Mouse (Mus musculus): ENCODE results near the gene Gapdhs. TPM values are rescaled to one million over a fixed set of nuclear protein-coding genes. Genes with fewer than 3 reads are reported as not detected.
"Not testable (repeated sequence)": the region's sequence is repeated elsewhere in the genome, so short reads cannot be mapped to it uniquely, and the experiment has no call there.

Gapdhs gene
- not detected in 2 replicates for polyA plus RNA-seq (2016; fragmentation: Nextera tagmentation; extraction: Ambion mirVana)

DNA sequence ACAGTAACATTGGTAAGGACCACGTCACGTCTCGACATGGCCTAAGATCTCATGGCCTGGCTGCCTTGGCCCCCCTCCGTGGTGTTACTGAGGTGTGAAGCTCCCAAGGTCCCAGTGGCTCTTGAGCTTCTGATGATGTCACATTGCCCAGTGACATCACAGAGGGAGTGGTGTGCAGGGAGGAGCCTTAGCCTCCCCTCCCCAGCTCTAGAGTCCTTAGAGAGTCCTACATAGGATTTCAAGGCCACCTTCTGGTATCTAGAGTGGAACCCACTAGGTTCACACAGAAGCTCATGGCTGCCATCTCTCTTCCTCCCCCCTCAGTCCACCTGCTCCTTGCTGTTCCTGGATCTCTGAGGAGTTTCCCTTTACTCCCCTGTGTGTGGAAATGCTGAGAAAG lies at the start of gene Gapdhs:
TSS of gene Gapdhs (minus strand) at position 65 of the 400 bp plus-strand sequence.
- H3K27me3 ChIP-seq (replicated peaks); H3K36me3 ChIP-seq; H3K4me3 ChIP-seq; H3K27ac ChIP-seq; H3K4me2 ChIP-seq; H3K4me1 ChIP-seq; H3K9me3 ChIP-seq (replicated peaks); H3K9ac ChIP-seq: not testable (repeated sequence)
- WGBS (ENCODE audit: insufficient replicate concordance): 70% methylated on average over 1 of the region's 4 CpGs
- peak; percentile 36; the same call in 1 of the 2 replicates for ATAC-seq

DNA sequence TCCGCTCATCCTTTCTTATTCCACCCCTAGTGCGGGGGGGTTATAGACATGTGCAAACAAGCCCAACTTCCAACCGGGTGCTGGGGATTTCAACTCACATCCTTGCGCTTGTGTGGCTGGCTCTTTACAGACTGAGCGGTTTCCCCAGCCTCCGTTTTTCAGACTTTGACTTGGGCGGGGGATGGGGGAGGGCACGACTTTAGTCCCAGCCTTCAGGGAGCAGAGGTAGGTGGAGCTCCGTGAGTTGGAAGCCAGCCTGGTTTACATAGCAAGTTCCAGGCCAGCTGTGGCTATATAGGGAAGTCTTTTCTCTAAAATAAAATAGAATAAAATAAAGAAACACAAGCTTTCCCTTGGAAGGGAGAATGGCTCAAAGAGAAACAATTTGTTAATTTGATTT lies 48.4 kb upstream of the Gapdhs start:
- no peak overlapping the region for H3K4me2 ChIP-seq
- peaks cover 25% of the 10 kb centered on the region for H3K27me3 ChIP-seq (replicated peaks)
- no peak overlapping the region for H3K9ac ChIP-seq
- no peaks in the 10 kb centered on the region for H3K36me3 ChIP-seq
- no peak for ATAC-seq
- no peak overlapping the region for H3K4me3 ChIP-seq
- WGBS (ENCODE audit: insufficient replicate concordance): 15% methylated on average over 9 of the region's 9 CpGs
- no peak overlapping the region for H3K27ac ChIP-seq
- H3K4me1 ChIP-seq: peaks cover 3% of the 10 kb centered on the region; the same call in 1 of the 2 replicates
- H3K9me3 ChIP-seq (replicated peaks): no peaks in the 10 kb centered on the region

GRCm38 (mm10) chr7:30790141-30790540 lies 46.7 kb upstream of the Gapdhs start:
- ATAC-seq: no peak
- no peak overlapping the region for H3K27ac ChIP-seq

GRCm38 (mm10) chr7:30787377-30788022 lies 44.0 kb upstream of the Gapdhs start, which contains the start of gene Krtdap:
TSS of gene Krtdap (plus strand) at chr7:30787896.
- Histone ChIP-seq H3K27me3 (replicated peaks) (peaks cover 31% of the 10 kb centered on the region), H3K9ac (no peak within 1 kb of the TSS), H3K4me2 (no peak within 1 kb of the TSS), H3K4me1 (peaks cover 3% of the 10 kb centered on the region; the same call in 1 of the 2 replicates), H3K9me3 (replicated peaks) (no peaks in the 10 kb centered on the region), H3K27ac (no peak within 1 kb of the TSS), H3K36me3 (no peaks in the 10 kb centered on the region), H3K4me3 (no peak within 1 kb of the TSS)
- 45% methylated on average over 15 of the region's 15 CpGs for WGBS (ENCODE audit: insufficient replicate concordance)
- no peak for ATAC-seq

More at GRCm38 (mm10) chr7:30790141-30790540, 46.7 kb upstream of the Gapdhs start:
- 65% methylated on average over 10 of the region's 10 CpGs for WGBS (ENCODE audit: insufficient replicate concordance)
- H3K9ac ChIP-seq: no peak overlapping the region
- no peaks in the 10 kb centered on the region for H3K36me3 ChIP-seq
- H3K27me3 ChIP-seq (replicated peaks): peaks cover 31% of the 10 kb centered on the region
- H3K4me2 ChIP-seq: no peak overlapping the region
- H3K4me3 ChIP-seq: no peak overlapping the region
- peaks cover 3% of the 10 kb centered on the region; the same call in 1 of the 2 replicates for H3K4me1 ChIP-seq
- no peaks in the 10 kb centered on the region for H3K9me3 ChIP-seq (replicated peaks)

GRCm38 (mm10) chr7:30785721-30786546 lies 42.5 kb upstream of the Gapdhs start:
- Histone ChIP-seq H3K36me3 (no peaks in the 10 kb centered on the region), H3K9me3 (replicated peaks) (no peaks in the 10 kb centered on the region), H3K27ac (no peak overlapping the region), H3K4me3 (no peak overlapping the region), H3K4me1 (no peaks in the 10 kb centered on the region), H3K27me3 (replicated peaks) (peaks cover 25% of the 10 kb centered on the region), H3K4me2 (no peak overlapping the region), H3K9ac (no peak overlapping the region)
- 60% methylated on average over 13 of the region's 13 CpGs for WGBS (ENCODE audit: insufficient replicate concordance)
- ATAC-seq: no peak

GRCm38 (mm10) chr7:30785154-30785553 lies 41.7 kb upstream of the Gapdhs start:
- no peaks in the 10 kb centered on the region for H3K9me3 ChIP-seq (replicated peaks)
- ATAC-seq: no peak
- WGBS (ENCODE audit: insufficient replicate concordance): 38% methylated on average over 1 of the region's 1 CpGs
- H3K27ac ChIP-seq: no peak overlapping the region
- H3K4me1 ChIP-seq: no peaks in the 10 kb centered on the region
- peaks cover 25% of the 10 kb centered on the region for H3K27me3 ChIP-seq (replicated peaks)
- H3K9ac ChIP-seq: no peak overlapping the region
- H3K4me2 ChIP-seq: no peak overlapping the region
- no peaks in the 10 kb centered on the region for H3K36me3 ChIP-seq
- H3K4me3 ChIP-seq: no peak overlapping the region

- H3K4me2 ChIP-seq: no peak overlapping the region
- no peaks in the 10 kb centered on the region for H3K36me3 ChIP-seq
- H3K9ac ChIP-seq: no peak overlapping the region
- WGBS (ENCODE audit: insufficient replicate concordance): 50% methylated on average over 3 of the region's 3 CpGs
- no peak for ATAC-seq
- H3K27me3 ChIP-seq (replicated peaks): peaks cover 13% of the 10 kb centered on the region
- no peaks in the 10 kb centered on the region for H3K4me1 ChIP-seq
- no peak overlapping the region for H3K27ac ChIP-seq
- no peaks in the 10 kb centered on the region for H3K9me3 ChIP-seq (replicated peaks)
- H3K4me3 ChIP-seq: no peak overlapping the region
These were observed 39.2 kb upstream of the Gapdhs start for GRCm38 (mm10) chr7:30782658-30783057.

GRCm38 (mm10) chr7:30781792-30782191 lies 38.3 kb upstream of the Gapdhs start:
- no peak for ATAC-seq
- H3K27me3 ChIP-seq (replicated peaks): 0 out of 2 replicates have a peak, but pooled peaks cover 5% of the 10 kb centered on the region
- no peaks in the 10 kb centered on the region for H3K9me3 ChIP-seq (replicated peaks)
- WGBS (ENCODE audit: insufficient replicate concordance): 56% methylated on average over 4 of the region's 4 CpGs
- H3K27ac ChIP-seq: no peak overlapping the region
- no peaks in the 10 kb centered on the region for H3K36me3 ChIP-seq
- H3K9ac ChIP-seq: no peak overlapping the region
- no peaks in the 10 kb centered on the region for H3K4me1 ChIP-seq
- H3K4me3 ChIP-seq: no peak overlapping the region
- H3K4me2 ChIP-seq: no peak overlapping the region

GRCm38 (mm10) chr7:30777911-30778310 lies 34.4 kb upstream of the Gapdhs start:
- no peak overlapping the region for H3K9ac ChIP-seq
- no peaks in the 10 kb centered on the region for H3K9me3 ChIP-seq (replicated peaks)
- H3K4me3 ChIP-seq: no peak overlapping the region
- no peaks in the 10 kb centered on the region for H3K36me3 ChIP-seq
- H3K27ac ChIP-seq: no peak overlapping the region
- H3K4me1 ChIP-seq: no peaks in the 10 kb centered on the region
- no peak overlapping the region for H3K4me2 ChIP-seq
- 0 out of 2 replicates have a peak, but pooled peaks cover 3% of the 10 kb centered on the region for H3K27me3 ChIP-seq (replicated peaks)
- no peak for ATAC-seq
- 57% methylated on average over 1 of the region's 1 CpGs for WGBS (ENCODE audit: insufficient replicate concordance)

- no peak for ATAC-seq
- no peaks in the 10 kb centered on the region for H3K36me3 ChIP-seq
These were observed 33.6 kb upstream of the Gapdhs start for GRCm38 (mm10) chr7:30777081-30777579.

GRCm38 (mm10) chr7:30776104-30776503 lies 32.6 kb upstream of the Gapdhs start:
- Histone ChIP-seq H3K27me3 (replicated peaks) (0 out of 2 replicates have a peak, but pooled peaks cover 3% of the 10 kb centered on the region), H3K36me3 (no peaks in the 10 kb centered on the region), H3K4me3 (no peak overlapping the region), H3K27ac (no peak overlapping the region), H3K9ac (no peak overlapping the region), H3K4me2 (no peak overlapping the region), H3K9me3 (replicated peaks) (peaks cover 4% of the 10 kb centered on the region; the same call in 1 of the 2 replicates), H3K4me1 (no peaks in the 10 kb centered on the region)
- WGBS (ENCODE audit: insufficient replicate concordance): 69% methylated on average over 9 of the region's 9 CpGs
- no peak for ATAC-seq

More at GRCm38 (mm10) chr7:30777081-30777579, 33.6 kb upstream of the Gapdhs start:
- 0 out of 2 replicates have a peak, but pooled peaks cover 3% of the 10 kb centered on the region for H3K27me3 ChIP-seq (replicated peaks)
- H3K4me1 ChIP-seq: no peaks in the 10 kb centered on the region
- H3K9ac ChIP-seq: no peak overlapping the region
- H3K9me3 ChIP-seq (replicated peaks): no peaks in the 10 kb centered on the region
- no peak overlapping the region for H3K27ac ChIP-seq
- 44% methylated on average over 7 of the region's 7 CpGs for WGBS (ENCODE audit: insufficient replicate concordance)
- H3K4me2 ChIP-seq: no peak overlapping the region
- no peak overlapping the region for H3K4me3 ChIP-seq

DNA sequence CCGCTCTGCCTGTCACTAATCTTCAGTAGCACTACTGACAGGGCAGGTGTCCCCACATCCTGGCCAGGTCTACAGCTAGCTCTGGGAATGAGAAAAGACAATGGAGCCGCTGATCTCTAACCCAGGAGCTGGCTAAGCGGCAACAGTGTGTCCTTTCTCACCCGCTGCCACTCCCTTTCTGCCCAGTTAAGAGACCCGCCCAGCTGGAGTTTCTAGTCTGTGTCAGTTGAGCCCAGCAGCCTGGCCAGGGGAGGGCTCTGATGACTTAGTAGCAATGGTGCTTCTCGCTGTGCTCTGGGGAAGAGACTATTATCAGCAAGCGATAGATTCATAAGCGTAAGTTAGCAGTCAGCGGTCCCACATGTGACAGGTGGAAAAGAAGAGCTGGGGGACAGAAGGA lies 25.8 kb upstream of the Gapdhs start:
- H3K27ac ChIP-seq: no peak overlapping the region
- H3K9ac ChIP-seq: no peak overlapping the region
- no peak overlapping the region for H3K4me2 ChIP-seq
- H3K36me3 ChIP-seq: no peaks in the 10 kb centered on the region
- H3K27me3 ChIP-seq (replicated peaks): peaks cover 26% of the 10 kb centered on the region
- peaks cover 4% of the 10 kb centered on the region; the same call in 1 of the 2 replicates for H3K9me3 ChIP-seq (replicated peaks)
- no peak for ATAC-seq
- no peaks in the 10 kb centered on the region for H3K4me1 ChIP-seq
- WGBS (ENCODE audit: insufficient replicate concordance): 24% methylated on average over 9 of the region's 9 CpGs
- H3K4me3 ChIP-seq: no peak overlapping the region

All from liver, embryonic 12.5 days (tissue).